Mouse (Mus musculus): ENCODE data around the gene Rec8. TPM values are rescaled to one million over a fixed set of nuclear protein-coding genes. Genes with fewer than 3 reads are reported as not detected.

The Rec8 gene
- total RNA-seq, 1 experiment from 2014 or later, result not detected

DNA sequence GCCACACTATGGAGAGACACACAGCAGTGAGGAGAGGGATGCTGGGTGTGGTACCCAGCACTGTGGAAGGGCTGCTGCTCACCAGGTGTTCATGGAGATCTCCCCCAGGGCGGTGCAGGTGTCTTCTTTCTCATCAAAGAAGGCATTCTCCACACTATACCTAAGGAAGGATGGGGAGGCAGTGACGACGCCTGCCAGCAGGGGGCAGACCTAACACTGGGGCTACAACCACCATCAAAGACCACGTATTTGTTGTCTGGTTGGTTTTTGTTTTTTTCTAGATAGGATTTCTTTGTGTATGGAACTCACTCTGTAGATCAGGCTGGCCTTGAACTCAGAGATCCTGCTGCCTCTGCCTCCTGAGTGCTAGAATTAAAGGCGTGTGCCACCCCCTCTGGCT lies 11.5 kb downstream of the Rec8 start:
- ATAC-seq (ENCODE audit: extremely low read depth, insufficient number of reproducible peaks, low FRiP score, poor library complexity, severe bottlenecking), result peak; percentile 70

DNA sequence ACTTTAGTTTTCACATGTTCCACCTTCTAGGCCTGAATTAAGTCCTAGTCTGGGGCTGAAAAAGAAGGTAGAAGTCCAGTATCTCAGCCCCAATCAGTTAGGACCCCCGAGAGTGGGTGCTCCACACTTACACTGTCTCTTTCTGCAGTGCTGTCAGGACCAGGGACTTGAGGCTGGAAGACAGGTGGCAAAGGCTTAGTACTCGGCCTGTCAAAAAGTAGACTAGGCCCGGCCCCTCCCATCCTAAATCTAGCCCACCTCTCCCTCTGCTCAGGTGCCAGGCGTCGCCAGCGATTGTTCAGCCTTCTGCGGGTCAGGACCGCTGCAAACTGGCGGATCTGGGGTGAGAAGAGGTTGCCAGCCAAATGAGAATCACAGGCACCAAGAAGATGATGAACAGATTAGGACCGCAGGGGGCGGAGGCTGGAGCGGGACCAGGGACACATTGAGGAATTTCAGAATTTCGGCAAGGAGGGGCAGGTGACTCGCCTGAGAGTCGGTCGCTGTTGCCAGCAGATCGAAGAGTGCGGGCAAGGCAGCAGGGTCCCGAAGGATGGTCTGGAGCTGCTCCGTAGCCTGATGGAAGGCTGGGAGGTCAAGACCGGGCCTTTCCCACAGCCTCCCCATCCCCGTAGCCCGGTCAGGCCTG lies 17.2 kb downstream of the Rec8 start:
- no peak for ATAC-seq (ENCODE audit: extremely low read depth, insufficient number of reproducible peaks, low FRiP score, poor library complexity, severe bottlenecking)

- ATAC-seq (ENCODE audit: extremely low read depth, insufficient number of reproducible peaks, low FRiP score, poor library complexity, severe bottlenecking), result peak; percentile 88
These were observed 17.7 kb downstream of the Rec8 start, which contains the start of gene Ipo4 for GRCm38 (mm10) chr14:55635523-55636007. Ipo4 (minus strand) TSS chr14:55635957.

- no peak for ATAC-seq (ENCODE audit: extremely low read depth, insufficient number of reproducible peaks, low FRiP score, poor library complexity, severe bottlenecking)
These were observed 20.0 kb downstream of the Rec8 start, which contains the start of gene Gm49378 for GRCm38 (mm10) chr14:55637795-55638194. Gm49378 (minus strand) TSS chr14:55637895.

DNA sequence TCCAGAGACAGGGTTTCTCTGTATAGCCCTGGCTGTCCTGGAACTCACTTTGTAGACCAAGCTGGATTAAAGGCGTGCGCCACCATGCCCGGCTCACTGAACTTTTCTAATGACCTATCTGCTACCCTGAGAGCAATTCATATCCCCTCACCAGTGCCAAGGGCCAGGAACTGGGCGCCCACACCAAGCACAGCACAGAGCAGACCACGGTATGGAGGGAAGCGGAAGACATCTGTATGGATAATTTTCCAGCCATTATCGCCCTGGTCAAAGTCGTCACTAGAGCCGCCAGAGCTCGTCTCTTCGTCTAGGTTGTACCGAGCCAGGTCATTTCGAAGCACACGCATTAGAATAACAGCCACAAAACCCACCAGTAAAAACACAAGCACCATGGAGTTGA lies 23.0 kb downstream of the Rec8 start:
- ATAC-seq (ENCODE audit: extremely low read depth, insufficient number of reproducible peaks, low FRiP score, poor library complexity, severe bottlenecking), result no peak

GRCm38 (mm10) chr14:55641291-55641690 lies 23.5 kb downstream of the Rec8 start:
- ATAC-seq (ENCODE audit: extremely low read depth, insufficient number of reproducible peaks, low FRiP score, poor library complexity, severe bottlenecking), result no peak

DNA sequence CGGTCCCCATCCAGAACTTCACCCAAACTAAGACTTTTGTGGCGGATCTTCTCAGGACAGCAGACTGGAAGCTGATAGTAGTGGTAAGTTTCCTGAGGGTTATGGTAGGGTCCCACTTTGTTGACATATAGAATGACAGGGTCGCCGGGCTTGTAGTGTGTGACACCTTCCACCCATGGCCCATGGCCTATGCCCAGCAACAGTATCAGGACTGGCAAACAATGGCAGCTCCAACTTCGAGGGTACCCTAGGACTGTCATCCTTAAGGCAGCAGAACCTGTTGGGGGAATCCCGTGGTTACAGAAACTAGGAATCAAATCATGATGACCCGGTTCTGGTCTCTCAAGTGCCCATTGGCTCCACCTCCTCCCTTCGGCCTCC lies 24.8 kb downstream of the Rec8 start:
- no peak for ATAC-seq (ENCODE audit: extremely low read depth, insufficient number of reproducible peaks, low FRiP score, poor library complexity, severe bottlenecking)

- peak; percentile 70 for ATAC-seq (ENCODE audit: extremely low read depth, insufficient number of reproducible peaks, low FRiP score, poor library complexity, severe bottlenecking)
These were observed 25.4 kb downstream of the Rec8 start, which contains the start of gene Tm9sf1 for GRCm38 (mm10) chr14:55643060-55643907. Tm9sf1 (minus strand) TSS chr14:55643806.

DNA sequence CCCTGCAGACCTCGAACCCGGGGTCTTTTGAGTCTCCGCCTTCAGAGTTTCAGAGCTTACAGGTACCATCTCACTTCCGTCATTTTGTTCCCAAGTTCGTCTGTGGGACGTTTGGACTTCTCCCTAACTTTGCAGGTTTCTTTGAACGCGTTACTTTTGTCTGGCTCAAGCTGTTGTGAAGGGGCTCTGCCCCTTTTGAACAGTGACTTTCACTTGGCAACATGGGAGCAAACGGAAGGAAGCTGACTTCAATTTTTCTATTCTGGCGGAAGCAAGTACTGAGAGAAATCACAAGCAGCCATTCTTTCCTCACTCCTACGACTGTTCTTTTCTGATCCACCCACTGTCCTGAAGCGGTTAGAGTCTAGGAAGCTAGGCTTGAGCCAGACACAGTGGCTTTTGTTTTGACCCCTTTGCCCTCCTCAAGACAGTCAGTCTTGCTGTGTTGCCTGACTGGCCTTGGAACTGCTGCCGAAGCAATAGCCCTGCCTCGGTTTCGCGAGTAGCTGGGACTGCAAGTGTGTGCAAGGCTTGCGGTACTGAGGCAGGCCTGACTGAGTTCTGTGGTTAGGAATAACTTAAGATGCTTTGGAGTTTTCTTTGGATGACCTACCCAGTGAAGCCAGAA lies 26.5 kb downstream of the Rec8 start:
- no peak for ATAC-seq (ENCODE audit: extremely low read depth, insufficient number of reproducible peaks, low FRiP score, poor library complexity, severe bottlenecking)

DNA sequence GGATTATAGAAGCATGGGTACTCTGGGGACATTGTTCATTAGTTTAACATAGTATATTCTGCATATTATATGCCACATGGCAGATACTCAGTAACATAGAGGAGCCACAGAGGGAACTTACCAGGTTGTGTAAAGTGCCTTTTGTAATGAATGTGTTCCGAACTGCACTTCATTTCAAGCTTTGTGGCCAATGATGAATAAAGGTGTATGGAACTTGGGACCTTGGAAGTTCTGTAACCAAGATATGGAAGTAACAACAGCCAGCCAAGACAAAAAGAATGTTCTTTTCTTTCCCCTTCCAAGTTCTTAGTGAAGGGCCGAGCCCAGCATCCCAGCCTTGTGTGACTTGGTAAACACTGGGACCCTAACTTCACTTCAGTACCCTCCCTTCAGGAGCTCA lies 32.0 kb downstream of the Rec8 start, which contains the start of gene Tssk4:
TSS of gene Tssk4 (plus strand) at position 301 of the 400 bp plus-strand sequence.
- ATAC-seq (ENCODE audit: extremely low read depth, insufficient number of reproducible peaks, low FRiP score, poor library complexity, severe bottlenecking), result no peak

- no peak for ATAC-seq (ENCODE audit: extremely low read depth, insufficient number of reproducible peaks, low FRiP score, poor library complexity, severe bottlenecking)
These were observed 33.7 kb downstream of the Rec8 start for GRCm38 (mm10) chr14:55651528-55651927.

- ATAC-seq (ENCODE audit: extremely low read depth, insufficient number of reproducible peaks, low FRiP score, poor library complexity, severe bottlenecking), result no peak
These were observed 39.1 kb downstream of the Rec8 start for GRCm38 (mm10) chr14:55656935-55657334.

- no peak for ATAC-seq (ENCODE audit: extremely low read depth, insufficient number of reproducible peaks, low FRiP score, poor library complexity, severe bottlenecking)
These were observed 40.2 kb downstream of the Rec8 start for GRCm38 (mm10) chr14:55658011-55658410.

DNA sequence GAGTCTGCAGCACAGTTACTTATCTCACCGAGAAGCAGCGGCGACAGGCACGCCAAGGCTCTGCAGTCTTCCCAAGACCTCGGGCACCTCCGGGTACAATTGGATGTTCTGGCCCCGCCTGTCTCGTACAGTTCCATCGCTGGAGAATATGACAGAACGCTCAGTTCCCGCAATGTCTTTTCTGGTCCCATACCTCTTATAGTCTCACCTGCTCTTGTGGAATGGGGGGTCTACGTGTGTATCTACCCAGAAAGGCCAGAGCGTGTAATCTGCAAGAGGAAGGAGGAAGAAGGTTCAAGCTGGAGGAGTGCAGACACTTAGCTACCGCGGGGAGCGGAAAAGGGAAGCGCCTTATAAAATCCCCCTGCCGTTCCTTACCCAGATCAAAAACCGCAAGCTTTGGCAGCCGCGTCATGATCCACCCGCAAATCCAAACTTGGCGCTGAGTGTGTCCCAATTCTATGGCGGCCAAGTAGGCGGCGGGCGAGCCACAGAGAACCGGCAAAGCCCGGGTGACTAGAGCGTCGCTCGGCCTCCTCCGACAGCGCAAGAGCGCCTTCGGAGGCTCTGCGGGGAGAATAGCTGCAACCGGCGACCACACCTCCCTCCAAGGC lies 42.2 kb downstream of the Rec8 start, which contains the start of gene Mdp1:
TSS of gene Mdp1 (minus strand) at position 549 of the 614 bp plus-strand sequence.
- peak; percentile 84 for ATAC-seq (ENCODE audit: extremely low read depth, insufficient number of reproducible peaks, low FRiP score, poor library complexity, severe bottlenecking)

- ATAC-seq (ENCODE audit: extremely low read depth, insufficient number of reproducible peaks, low FRiP score, poor library complexity, severe bottlenecking), result no peak
These were observed 42.8 kb downstream of the Rec8 start for GRCm38 (mm10) chr14:55660636-55661035.

DNA sequence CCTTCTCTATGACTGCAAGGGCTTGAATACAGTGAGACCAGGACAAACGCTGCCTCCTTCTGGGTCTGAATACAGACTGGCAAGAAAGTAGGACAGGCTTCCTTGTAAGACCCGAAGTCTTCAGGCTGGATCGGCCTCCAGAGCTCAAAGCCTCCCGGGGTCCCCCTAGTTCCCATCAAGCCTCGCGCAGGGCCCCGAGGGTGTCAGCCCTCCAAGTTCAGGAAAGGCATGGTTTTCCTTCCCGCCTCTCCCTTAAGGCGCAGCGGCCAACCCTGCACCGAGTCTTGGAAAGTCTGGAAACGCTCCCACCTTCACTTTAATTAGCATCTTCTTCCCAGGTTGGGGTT lies 53.6 kb downstream of the Rec8 start:
- no peak for ATAC-seq (ENCODE audit: extremely low read depth, insufficient number of reproducible peaks, low FRiP score, poor library complexity, severe bottlenecking)

GRCm38 (mm10) chr14:55671833-55672740 lies 54.2 kb downstream of the Rec8 start, which contains the start of the genes Gmpr2 and Nedd8:
Gmpr2 (plus strand) TSS chr14:55671941.
Nedd8 (minus strand) TSS chr14:55672124.
- ATAC-seq (ENCODE audit: extremely low read depth, insufficient number of reproducible peaks, low FRiP score, poor library complexity, severe bottlenecking), result peak; percentile 98

- no peak for ATAC-seq (ENCODE audit: extremely low read depth, insufficient number of reproducible peaks, low FRiP score, poor library complexity, severe bottlenecking)
These were observed 54.9 kb downstream of the Rec8 start for GRCm38 (mm10) chr14:55672741-55673060.

Measured in neutrophil, adult 5-6 weeks (primary cell).